Mouse (Mus musculus) liver, embryonic 12.5 days (tissue): ENCODE data around the gene Atp1b1. TPM values are rescaled to one million over a fixed set of nuclear protein-coding genes. Genes with fewer than 3 reads are reported as not detected.
A peak's percentile ranks its signal among the peaks of the same experiment; 100 is the strongest.

ENCODE experiments used
- ATAC-seq: fragments of 200-750 bp; cut with Nextera tagmentation; 2 replicates; pipeline ENCODE4 v1.8.0; 2017; ENCODE audit warnings: moderate number of reproducible peaks, mild to moderate bottlenecking, moderate library complexity
- H3K27ac ChIP-seq: fragments of 300-500 bp; sonication (generic); 2 replicates; pipeline ENCODE4 v1.5.1; 2016; ENCODE audit warnings: mild to moderate bottlenecking
- H3K27me3 ChIP-seq: fragments of 300-500 bp; sonication (generic); replicated peaks from 2 replicates; pipeline ENCODE4 v1.6.1; 2016; ENCODE audit warnings: mild to moderate bottlenecking, moderate library complexity
- H3K36me3 ChIP-seq: fragments of 300-500 bp; sonication (generic); 2 replicates; pipeline ENCODE4 v1.6.1; 2016; ENCODE audit warnings: mild to moderate bottlenecking, moderate library complexity
- H3K4me1 ChIP-seq: fragments of 300-500 bp; sonication (generic); 2 replicates; pipeline ENCODE4 v1.6.1; 2016
- H3K4me2 ChIP-seq: fragments of 300-500 bp; sonication (generic); 2 replicates; pipeline ENCODE4 v1.6.1; 2016; ENCODE audit warnings: mild to moderate bottlenecking, moderate library complexity
- H3K4me3 ChIP-seq: fragments of 300-500 bp; sonication (generic); 2 replicates; pipeline ENCODE4 v1.5.1; 2016; ENCODE audit warnings: mild to moderate bottlenecking, moderate library complexity
- H3K9ac ChIP-seq: fragments of 300-500 bp; sonication (generic); 2 replicates; pipeline ENCODE4 v1.6.1; 2016; ENCODE audit warnings: mild to moderate bottlenecking, moderate library complexity
- H3K9me3 ChIP-seq: fragments of 300-500 bp; sonication (generic); replicated peaks from 2 replicates; pipeline ENCODE4 v1.6.1; 2016; ENCODE audit warnings: mild to moderate bottlenecking, moderate library complexity
- WGBS: fragments of 180-500 bp; shearing (Covaris S2); methylation state at CpG from one replicate; pipeline ENCODE4 v1.1.7; 2016; ENCODE audit not compliant: insufficient replicate concordance; 5-methylcytosine and 5-hydroxymethylcytosine counted together
- polyA plus RNA-seq: library from polyadenylated mRNA; unstranded; fragments of >200 nt; fragmentation: Nextera tagmentation; extraction: Ambion mirVana; gene quantifications from 2 replicates; pipeline ENCODE4 v1.2.1, GENCODE M21; 2016

Gene Atp1b1
- polyA plus RNA-seq = 11.4 and 12.8 TPM in 2 replicates

DNA sequence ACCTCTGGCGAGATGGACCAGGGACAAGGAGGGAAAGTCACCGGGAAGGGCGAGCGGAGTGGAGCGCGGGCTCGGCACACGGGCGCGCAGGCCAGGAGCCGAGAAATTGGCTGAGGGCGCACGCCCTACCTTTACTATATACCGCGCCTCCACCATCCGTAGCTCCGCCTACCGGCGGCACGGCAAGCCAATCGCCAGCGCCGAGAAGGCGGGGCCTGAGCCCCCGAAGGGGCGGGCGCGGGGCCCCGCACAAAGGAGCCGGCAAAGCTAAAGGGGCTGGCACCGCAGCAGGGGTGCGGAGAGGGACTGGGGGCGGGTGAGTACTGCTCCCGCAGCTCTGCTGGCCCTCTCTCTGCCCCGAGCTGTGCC lies at the start of gene Atp1b1:
TSS of gene Atp1b1 (minus strand) at position 111 of the 369 bp plus-strand sequence.
- Histone ChIP-seq H3K4me3 (peak within 1 kb of the TSS; percentile 58), H3K4me1 (peaks cover 19% of the 10 kb centered on the region; the same call in 1 of the 2 replicates), H3K9me3 (no peaks in the 10 kb centered on the region), H3K27ac (peak within 1 kb of the TSS; percentile 49; the same call in 1 of the 2 replicates), H3K36me3 (no peaks in the 10 kb centered on the region), H3K9ac (peak within 1 kb of the TSS; percentile 60), H3K27me3 (peaks cover 86% of the 10 kb centered on the region), H3K4me2 (peak within 1 kb of the TSS; percentile 81)
- ATAC-seq = peak; percentile 84
- WGBS = under 1% methylated on average over 35 of the region's 35 CpGs

DNA sequence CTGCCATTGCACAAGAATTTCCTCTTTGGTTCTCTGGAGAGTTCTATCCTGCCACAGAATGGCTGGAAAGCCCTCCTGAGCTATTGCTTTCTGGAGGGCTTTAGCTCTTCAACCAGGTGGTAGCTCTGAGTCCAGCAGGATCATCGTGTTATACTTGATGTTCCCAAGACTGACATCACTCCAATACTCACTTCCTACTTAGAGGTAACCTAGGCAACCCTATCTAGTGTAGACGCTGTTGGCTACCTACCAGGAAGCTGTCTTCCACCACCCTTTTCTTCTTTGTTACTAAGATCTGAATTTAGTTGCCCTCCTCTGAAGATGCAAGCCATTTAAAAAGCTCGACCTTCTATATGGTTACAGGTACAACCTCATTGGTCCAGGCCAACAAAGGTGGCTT lies 46.9 kb upstream of the Atp1b1 start:
- 53% methylated on average over 3 of the region's 3 CpGs for WGBS
- ATAC-seq = no peak
- Histone ChIP-seq H3K36me3 (no peaks in the 10 kb centered on the region), H3K9me3 (no peaks in the 10 kb centered on the region), H3K4me3 (no peak overlapping the region), H3K27ac (no peak overlapping the region), H3K4me1 (no peaks in the 10 kb centered on the region), H3K27me3 (no peaks in the 10 kb centered on the region), H3K4me2 (no peak overlapping the region), H3K9ac (no peak overlapping the region)

DNA sequence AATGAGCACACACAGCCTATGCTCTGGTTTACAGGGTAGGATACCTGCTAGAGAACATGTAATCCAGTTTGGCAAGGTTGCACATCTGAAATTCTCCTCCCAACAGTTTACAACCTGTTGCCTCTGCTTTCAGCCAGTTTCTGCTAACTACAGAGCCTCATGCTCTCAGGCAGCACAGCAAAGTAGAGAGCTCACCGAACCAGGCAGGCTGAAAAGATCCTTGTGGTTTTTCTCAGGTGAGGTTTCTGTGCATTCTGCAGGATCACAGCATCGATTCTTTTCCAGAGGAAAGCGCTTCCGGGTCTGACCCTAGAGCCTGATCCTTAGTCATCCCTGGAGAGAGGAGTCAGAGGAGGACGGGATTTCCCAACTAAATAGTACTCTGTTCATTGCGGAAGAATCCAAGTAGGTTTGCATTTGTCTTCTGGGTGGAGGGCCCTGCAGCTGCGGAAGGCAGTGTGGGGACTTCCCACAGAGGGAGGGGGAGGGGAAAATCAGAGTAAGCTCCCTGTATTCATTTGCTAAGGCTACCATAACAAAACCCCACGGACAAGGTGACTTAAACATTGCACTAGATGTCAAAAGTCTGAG lies 45.1 kb upstream of the Atp1b1 start:
- no peaks in the 10 kb centered on the region for H3K27me3 ChIP-seq
- 46% methylated on average over 8 of the region's 8 CpGs for WGBS
- H3K9me3 ChIP-seq = no peaks in the 10 kb centered on the region
- H3K36me3 ChIP-seq = no peaks in the 10 kb centered on the region
- no peak overlapping the region for H3K9ac ChIP-seq
- no peak overlapping the region for H3K27ac ChIP-seq
- no peak overlapping the region for H3K4me2 ChIP-seq
- no peak for ATAC-seq
- H3K4me3 ChIP-seq = no peak overlapping the region
- H3K4me1 ChIP-seq = no peaks in the 10 kb centered on the region

DNA sequence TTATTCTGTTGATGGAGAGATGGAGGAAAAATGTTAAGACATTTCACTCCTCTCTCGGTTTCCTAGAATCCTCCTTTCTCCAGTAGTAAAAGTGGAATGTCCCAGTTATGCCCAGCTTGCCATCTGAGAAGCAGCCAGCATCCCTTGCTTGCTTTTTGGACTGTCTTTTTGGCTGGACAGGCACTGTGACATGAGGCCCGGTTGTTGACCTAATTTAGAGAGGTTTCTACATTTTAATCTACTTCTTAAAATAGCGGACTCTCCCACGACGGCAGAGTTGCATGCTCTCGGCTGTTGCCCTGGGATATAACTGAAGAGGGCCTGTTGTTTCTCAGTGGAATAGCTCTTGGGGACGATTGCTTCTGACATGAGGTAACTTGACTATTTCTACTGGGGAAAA lies 44.1 kb upstream of the Atp1b1 start:
- ATAC-seq = no peak
- no peaks in the 10 kb centered on the region for H3K36me3 ChIP-seq
- H3K9ac ChIP-seq = no peak overlapping the region
- no peaks in the 10 kb centered on the region for H3K27me3 ChIP-seq
- 68% methylated on average over 7 of the region's 7 CpGs for WGBS
- H3K9me3 ChIP-seq = 0 out of 2 replicates have a peak, but pooled peaks cover 7% of the 10 kb centered on the region
- no peak overlapping the region for H3K27ac ChIP-seq
- no peaks in the 10 kb centered on the region for H3K4me1 ChIP-seq
- no peak overlapping the region for H3K4me3 ChIP-seq
- no peak overlapping the region for H3K4me2 ChIP-seq

DNA sequence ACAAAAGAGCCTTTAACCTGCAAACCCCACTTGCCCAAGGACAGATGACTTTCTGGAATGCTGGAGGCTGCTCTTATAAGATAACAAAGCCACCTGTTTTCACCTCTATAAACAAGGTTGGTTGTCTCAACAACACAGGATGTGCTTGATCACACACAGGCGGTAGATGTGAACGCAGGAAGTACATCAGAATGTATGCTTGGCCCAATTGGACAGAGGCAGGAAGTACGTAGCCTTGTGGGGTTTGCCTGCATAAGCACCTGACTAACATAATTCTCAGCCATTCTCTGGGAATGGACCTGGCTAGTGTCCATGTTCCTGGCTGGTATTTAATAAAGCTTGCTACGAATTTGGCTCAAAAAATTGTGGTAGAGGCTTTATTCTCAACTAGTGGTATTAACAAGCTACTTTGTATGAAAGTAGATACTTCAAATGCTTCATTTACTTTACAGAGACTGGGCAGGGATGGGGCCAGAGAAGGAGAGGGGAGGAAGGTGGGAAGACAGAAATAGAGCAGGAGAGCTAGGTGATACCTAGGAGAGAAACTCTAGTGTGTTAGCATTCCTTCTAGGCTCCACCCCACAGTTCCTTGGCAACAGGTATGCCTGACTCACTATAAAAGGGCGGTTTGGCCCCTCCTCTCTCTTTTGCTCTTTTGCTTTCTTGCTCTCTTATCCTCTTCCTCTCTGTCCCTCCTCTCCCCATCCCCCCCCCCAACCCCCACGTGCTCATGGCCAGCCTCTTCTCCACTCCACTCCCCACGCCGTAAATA lies 36.8 kb upstream of the Atp1b1 start:
- 50% methylated on average over 8 of the region's 8 CpGs for WGBS
- Histone ChIP-seq H3K4me1 (no peaks in the 10 kb centered on the region), H3K4me2 (no peak overlapping the region), H3K27me3 (no peaks in the 10 kb centered on the region), H3K27ac (no peak overlapping the region), H3K4me3 (no peak overlapping the region), H3K9ac (no peak overlapping the region), H3K36me3 (no peaks in the 10 kb centered on the region), H3K9me3 (0 out of 2 replicates have a peak, but pooled peaks cover 7% of the 10 kb centered on the region)
- no peak for ATAC-seq

DNA sequence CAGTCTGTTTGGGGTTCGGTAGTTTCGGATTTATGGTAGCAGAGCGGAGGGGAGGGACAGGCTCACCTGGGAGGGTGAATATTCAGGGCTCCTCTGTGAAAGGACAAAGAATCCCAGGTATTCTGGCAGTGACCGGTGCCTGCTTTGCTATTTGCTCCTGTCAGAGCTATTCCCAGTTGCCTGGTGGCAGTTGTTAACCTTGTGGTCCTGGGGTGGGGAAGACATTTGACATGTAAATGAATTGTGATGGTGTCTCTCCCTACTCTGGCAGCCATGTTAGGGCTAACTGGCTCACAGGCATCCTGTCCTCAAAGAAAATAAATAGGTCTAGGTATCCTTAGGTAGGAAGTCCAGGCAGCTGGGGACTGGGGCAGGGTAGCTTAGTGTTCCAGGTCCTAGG lies 36.1 kb upstream of the Atp1b1 start:
- no peak for ATAC-seq
- Histone ChIP-seq H3K4me1 (no peaks in the 10 kb centered on the region), H3K9ac (no peak overlapping the region), H3K9me3 (0 out of 2 replicates have a peak, but pooled peaks cover 7% of the 10 kb centered on the region), H3K36me3 (no peaks in the 10 kb centered on the region), H3K27ac (no peak overlapping the region), H3K27me3 (no peaks in the 10 kb centered on the region), H3K4me3 (no peak overlapping the region), H3K4me2 (no peak overlapping the region)
- 49% methylated on average over 4 of the region's 4 CpGs for WGBS

DNA sequence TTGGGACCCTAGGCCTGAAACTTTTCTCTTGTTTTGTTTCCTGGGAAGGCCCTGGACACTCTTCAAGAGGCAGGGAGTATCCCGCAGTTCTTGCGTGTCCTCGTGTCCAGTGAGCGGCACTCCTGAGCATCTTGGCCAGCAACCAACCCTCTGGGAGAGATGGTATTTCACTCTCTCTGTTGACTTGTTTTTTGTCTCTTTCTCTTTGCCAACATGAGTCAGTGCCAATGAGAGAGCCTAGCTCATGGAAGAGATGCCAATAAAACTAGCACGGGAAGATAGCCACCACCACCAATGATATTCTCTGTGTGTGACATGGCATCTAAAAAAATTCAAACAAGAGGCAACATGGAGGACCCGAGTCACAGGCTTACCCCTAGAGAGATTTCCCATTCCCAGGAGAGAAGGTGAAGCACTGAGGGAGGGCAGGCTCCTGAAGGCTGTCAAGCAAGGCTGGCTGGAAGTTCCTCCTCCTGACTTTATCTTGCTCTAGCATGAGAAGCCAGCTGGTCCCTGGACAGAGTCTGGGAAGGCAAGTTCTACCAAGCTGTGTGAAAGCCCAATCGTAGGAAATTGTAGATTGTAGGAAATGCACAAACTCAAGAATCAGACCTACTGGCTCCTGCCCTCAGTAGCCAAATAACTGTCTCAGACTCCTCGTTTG lies 35.0 kb upstream of the Atp1b1 start:
- WGBS = 62% methylated on average over 8 of the region's 8 CpGs
- no peak for ATAC-seq
- H3K4me1 ChIP-seq = no peaks in the 10 kb centered on the region
- no peak overlapping the region for H3K27ac ChIP-seq
- H3K36me3 ChIP-seq = no peaks in the 10 kb centered on the region
- H3K27me3 ChIP-seq = no peaks in the 10 kb centered on the region
- H3K4me3 ChIP-seq = no peak overlapping the region
- H3K4me2 ChIP-seq = no peak overlapping the region
- 0 out of 2 replicates have a peak, but pooled peaks cover 7% of the 10 kb centered on the region for H3K9me3 ChIP-seq
- H3K9ac ChIP-seq = no peak overlapping the region

DNA sequence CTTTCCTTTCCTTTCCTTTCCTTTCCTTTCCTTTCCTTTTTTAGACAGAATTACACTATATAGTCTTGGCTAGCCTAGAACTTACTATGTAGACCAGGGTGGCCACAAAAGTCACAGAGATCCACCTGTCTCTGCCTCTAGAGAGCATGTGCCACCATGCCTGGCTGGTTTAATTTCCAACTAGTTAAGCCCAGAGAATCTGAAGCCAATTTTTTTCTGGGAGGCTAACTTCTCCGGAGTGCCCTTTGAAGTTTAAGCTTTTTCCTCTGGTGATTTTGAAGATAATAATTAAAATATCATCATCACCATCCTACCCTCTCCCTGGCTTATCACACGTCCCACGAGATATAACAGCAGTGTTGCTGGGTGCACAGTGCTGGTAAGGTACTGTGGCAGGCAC lies 34.3 kb upstream of the Atp1b1 start:
- Histone ChIP-seq H3K4me3 (no peak overlapping the region), H3K27me3 (no peaks in the 10 kb centered on the region), H3K27ac (no peak overlapping the region), H3K36me3 (no peaks in the 10 kb centered on the region), H3K4me2 (no peak overlapping the region), H3K9me3 (0 out of 2 replicates have a peak, but pooled peaks cover 3% of the 10 kb centered on the region), H3K9ac (no peak overlapping the region), H3K4me1 (no peaks in the 10 kb centered on the region)
- WGBS = 56% methylated on average over 3 of the region's 3 CpGs
- no peak for ATAC-seq

DNA sequence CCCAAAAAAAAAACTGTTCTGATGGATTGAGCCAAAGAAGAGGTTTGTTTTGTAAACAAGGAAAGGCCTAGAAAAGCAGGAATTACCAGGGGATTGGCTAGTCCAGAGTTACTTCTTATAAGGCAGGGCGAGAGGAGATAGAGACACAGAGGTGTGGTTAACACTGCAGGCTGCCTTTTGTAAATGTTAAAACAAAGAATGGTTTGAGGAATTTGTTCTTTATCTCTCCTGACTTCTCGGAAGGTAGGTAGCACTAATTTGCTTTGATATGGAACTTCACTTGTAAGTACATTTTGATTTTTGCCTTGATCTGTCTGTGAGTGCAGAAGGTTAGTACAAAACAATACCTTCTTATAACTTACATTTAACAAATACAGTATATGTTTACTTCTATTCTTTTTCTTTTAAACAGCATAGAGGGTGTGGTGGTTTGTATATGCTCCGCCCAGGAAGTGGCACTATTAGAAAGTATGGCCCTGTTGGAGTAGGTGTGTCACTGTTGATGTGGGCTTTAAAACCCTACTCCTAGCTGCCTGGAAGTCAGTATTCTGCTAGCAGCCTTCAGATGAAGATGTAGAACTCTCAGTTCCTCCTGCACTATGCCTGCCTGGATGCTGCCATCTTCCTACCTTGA lies 31.9 kb upstream of the Atp1b1 start:
- Histone ChIP-seq H3K36me3 (no peaks in the 10 kb centered on the region), H3K4me2 (no peak overlapping the region), H3K4me3 (no peak overlapping the region), H3K9me3 (no peaks in the 10 kb centered on the region), H3K9ac (no peak overlapping the region), H3K4me1 (no peaks in the 10 kb centered on the region), H3K27me3 (no peaks in the 10 kb centered on the region), H3K27ac (no peak overlapping the region)
- 66% methylated on average over 3 of the region's 3 CpGs for WGBS
- ATAC-seq = no peak

DNA sequence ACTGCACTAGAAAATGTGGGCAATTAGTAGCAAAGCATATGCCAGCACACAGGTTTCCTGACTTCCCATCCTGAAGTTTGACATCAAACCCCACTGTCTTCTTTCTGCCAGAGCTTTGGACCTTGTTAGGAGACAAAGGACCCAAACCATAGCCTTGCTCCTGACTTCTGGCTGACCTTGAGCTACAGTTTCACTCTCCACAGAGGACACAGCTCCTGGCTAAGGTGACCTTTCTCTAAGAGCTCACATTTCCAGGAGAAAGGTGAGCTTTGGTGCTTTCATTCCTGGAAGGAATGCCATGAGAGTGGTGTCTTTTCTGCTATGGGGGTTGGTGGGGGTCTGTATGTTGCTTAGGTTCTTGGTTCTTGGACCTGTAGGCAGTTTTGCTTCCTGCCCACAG lies 25.6 kb upstream of the Atp1b1 start:
- no peak overlapping the region for H3K9ac ChIP-seq
- H3K4me3 ChIP-seq = no peak overlapping the region
- H3K27ac ChIP-seq = no peak overlapping the region
- no peaks in the 10 kb centered on the region for H3K9me3 ChIP-seq
- no peaks in the 10 kb centered on the region for H3K27me3 ChIP-seq
- no peak for ATAC-seq
- no peak overlapping the region for H3K4me2 ChIP-seq
- no peaks in the 10 kb centered on the region for H3K36me3 ChIP-seq
- no peaks in the 10 kb centered on the region for H3K4me1 ChIP-seq

DNA sequence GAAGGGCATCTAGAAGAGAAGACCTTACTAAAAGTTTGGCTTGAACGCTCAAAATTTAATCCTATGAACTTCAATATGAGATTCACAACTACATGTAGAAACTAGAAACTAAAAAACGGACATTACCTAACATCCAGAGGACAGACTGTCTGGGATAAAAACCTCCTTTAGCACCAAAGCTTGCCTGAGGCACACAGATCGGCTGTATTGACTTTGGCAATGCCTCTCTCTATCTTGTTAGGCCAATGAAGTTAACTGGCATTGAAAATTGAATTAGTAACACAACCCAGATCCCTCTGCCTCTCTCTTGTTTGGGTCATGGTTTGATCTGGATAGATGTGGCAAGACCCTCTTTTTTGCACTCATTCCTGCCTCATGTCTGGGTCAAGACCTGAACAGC lies 24.7 kb upstream of the Atp1b1 start:
- H3K4me2 ChIP-seq = no peak overlapping the region
- no peak for ATAC-seq

More for the DNA sequence above, 24.7 kb upstream of the Atp1b1 start:
- no peak overlapping the region for H3K27ac ChIP-seq
- H3K4me1 ChIP-seq = no peaks in the 10 kb centered on the region
- H3K9me3 ChIP-seq = no peaks in the 10 kb centered on the region
- no peaks in the 10 kb centered on the region for H3K36me3 ChIP-seq
- WGBS = 65% methylated on average over 3 of the region's 3 CpGs
- no peak overlapping the region for H3K4me3 ChIP-seq
- no peaks in the 10 kb centered on the region for H3K27me3 ChIP-seq
- H3K9ac ChIP-seq = no peak overlapping the region
